Mouse (Mus musculus) megakaryocyte, embryonic 14.5 days (primary cell): ENCODE data around the gene C1qc.

ENCODE experiments used
- FLI1 ChIP-seq: IDR thresholded peaks from 2 replicates; pipeline ENCODE4 v1.6.1; 2012; ENCODE audit warnings: low read length, inconsistent platforms, mixed read lengths
- GATA1 ChIP-seq: IDR thresholded peaks from 3 replicates; pipeline ENCODE4 v1.6.1; 2012; ENCODE audit warnings: mixed read lengths, low read length, inconsistent platforms, borderline replicate concordance

DNA sequence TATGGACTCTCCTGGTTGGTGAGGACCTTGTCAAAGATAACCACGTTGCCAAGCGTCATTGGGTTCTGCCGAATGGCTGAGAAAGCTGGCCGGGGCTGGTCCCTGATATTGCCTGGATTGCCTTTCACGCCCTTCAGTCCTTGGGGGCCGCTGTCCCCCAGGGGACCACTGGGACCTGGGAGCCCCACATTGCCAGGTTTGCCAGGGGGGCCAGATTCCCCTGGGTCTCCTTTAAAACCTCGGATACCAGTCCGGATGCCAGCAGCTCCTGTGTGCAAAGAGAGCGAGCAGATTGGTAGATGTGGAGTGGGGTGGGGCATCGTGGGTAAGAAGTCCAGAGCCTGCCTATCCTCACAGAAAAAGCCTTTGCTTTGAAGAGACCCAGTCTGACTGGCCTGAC lies 3.6 kb upstream of the C1qc start:
- no peak for TF ChIP-seq GATA1
- no peak for TF ChIP-seq FLI1
